Mouse (Mus musculus): ENCODE measurements around the gene Npsr1.

- no peak for TF ChIP-seq CTCF (IDR thresholded peaks at IDR 0.05; ENCODE audit: low read depth, low read length)
- TF ChIP-seq POLR2A (IDR thresholded peaks at IDR 0.05; ENCODE audit: insufficient read depth, low read length) = no peak
- TF ChIP-seq EP300 (IDR thresholded peaks at IDR 0.05; ENCODE audit: insufficient read depth, low read depth, low read length) = no peak
Observed at GRCm38 (mm10) chr9:24180926-24181325, 83.1 kb downstream of the Npsr1 start.
